Mouse (Mus musculus) left cerebral cortex, adult 9 months (tissue): ENCODE data around the gene Pmpcb.

Experiments
- DNase-seq, 2 experiments: peaks; one replicate each; pipeline ENCODE4 v3.0.0; 2022; ENCODE audit warnings: low spot score in 2 of 2

The Pmpcb gene

DNA sequence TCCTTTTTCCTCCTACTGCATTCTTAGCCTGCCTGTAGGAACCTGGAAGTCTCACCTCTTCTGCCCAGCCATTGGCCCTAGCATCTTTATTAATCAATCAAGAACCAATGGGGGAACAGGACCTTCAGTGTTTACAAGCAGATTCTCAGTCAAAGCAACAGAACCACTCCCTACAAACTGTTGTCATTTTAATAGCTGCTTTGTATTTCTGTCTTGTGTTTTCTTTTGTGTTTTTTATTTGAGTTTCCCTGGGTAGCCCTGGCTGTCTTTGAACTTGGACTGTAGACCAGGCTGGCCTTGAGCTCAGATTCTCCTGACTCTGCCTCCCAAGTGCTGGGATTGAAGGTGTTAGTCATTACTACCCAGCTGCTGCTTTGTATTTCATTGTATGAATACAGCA lies 55.2 kb downstream of the Pmpcb start:
- no peak for DNase-seq

DNA sequence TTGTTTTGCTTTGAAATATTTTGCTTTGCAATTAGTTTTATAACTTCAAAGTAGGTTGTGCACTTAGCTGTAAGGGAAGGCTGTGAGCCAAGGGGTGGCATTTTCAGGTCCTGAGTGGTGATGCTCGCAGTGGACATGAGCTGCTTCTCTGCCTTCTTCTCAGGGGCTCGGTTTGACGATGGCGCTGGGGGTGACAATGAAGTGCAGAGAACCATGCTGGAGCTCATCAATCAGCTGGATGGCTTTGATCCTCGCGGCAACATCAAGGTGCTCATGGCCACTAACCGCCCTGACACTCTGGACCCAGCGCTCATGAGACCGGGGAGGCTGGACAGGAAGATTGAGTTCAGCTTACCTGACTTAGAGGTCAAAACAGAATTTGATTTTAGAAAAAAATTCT lies 66.0 kb downstream of the Pmpcb start:
- no peak for DNase-seq

DNA sequence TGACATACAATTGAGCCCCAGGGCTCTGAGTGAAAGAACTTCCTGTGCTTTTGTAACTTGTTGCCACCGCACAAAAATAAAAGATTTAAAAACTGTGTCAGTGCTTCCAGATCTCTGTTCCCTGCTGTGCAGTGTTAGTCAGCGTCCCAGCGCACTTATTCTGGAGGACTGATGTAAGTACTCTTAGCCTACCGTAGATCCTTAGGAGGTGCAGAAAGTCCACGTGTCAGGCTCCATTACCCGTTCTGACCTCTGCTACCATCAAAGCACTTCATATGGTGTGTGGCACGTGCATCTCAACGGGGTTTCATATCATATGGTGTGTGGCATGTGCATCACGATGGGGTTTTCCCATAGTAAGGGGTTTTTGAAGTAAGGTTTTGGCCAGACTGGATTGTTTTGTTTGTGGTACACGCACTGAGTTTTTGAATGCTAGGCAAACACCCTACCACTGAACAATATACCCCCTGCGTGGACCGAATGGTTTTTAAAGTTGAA lies 66.8 kb downstream of the Pmpcb start:
- no peak for DNase-seq

DNA sequence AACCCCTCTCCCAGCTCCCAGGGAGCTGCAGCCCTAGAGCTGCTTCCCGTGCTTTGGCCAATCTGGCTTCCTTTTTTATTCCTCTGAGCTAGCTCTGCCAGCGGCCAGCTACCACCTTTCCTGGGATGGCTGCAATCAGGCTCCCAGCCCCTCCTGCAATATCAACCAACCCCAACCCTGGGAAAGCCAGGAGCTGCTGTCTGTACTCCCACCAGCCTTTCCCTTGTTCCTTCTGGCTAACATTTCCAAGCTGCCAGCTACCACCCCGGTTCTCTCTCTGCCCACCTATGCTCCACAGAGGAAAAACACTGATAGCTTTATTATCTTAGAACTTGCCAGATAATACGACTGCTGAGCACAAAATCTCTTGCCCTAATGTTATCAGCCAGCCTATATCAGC lies 67.9 kb downstream of the Pmpcb start:
- DNase-seq: no peak
